Mouse (Mus musculus) ES-E14 (cell line): Measurements from ENCODE around the gene Otud4. TPM values are rescaled to one million over a fixed set of nuclear protein-coding genes. Genes with fewer than 3 reads are reported as not detected.

ENCODE experiments used
- DNase-seq: peaks from one replicate; pipeline ENCODE4 v3.0.0-alpha.2; 2013; ENCODE audit warnings: low read depth, low spot score
- H3K27ac ChIP-seq: 2 replicates; pipeline ENCODE4 v1.5.1; 2012; ENCODE audit warnings: low read depth, mild to moderate bottlenecking, low read length, moderate library complexity, mixed read lengths; ENCODE audit not compliant: poor library complexity, insufficient read depth, severe bottlenecking
- H3K36me3 ChIP-seq: 2 replicates; pipeline ENCODE4 v1.6.1; 2012; ENCODE audit warnings: mild to moderate bottlenecking, low read length, moderate library complexity, mixed read lengths; ENCODE audit not compliant: control insufficient read depth, poor library complexity, insufficient read depth, severe bottlenecking
- H3K4me1 ChIP-seq, 2 experiments: fragments of 150-350 bp in 1 of 2; sonication (generic) in 1 of 2; 2 replicates each; pipeline ENCODE4 v1.6.1; 2012; ENCODE audit warnings: low read length in 2 of 2, mild to moderate bottlenecking in 1 of 2, mixed read lengths in 1 of 2; ENCODE audit not compliant: control insufficient read depth in 2 of 2, insufficient read depth in 2 of 2, poor library complexity in 1 of 2
- H3K4me3 ChIP-seq, 2 experiments: fragments of 150-350 bp in 1 of 2; sonication (generic) in 1 of 2; 2 replicates each; pipeline ENCODE4 v1.5.1; 2012; ENCODE audit warnings: low read length in 2 of 2, low read depth in 1 of 2, mild to moderate bottlenecking in 1 of 2, mixed read lengths in 1 of 2; ENCODE audit not compliant: insufficient read depth in 1 of 2, poor library complexity in 1 of 2, severe bottlenecking in 1 of 2
- H3K9ac ChIP-seq: 2 replicates; pipeline ENCODE4 v1.6.1; 2012; ENCODE audit warnings: low read depth, mild to moderate bottlenecking, low read length, mixed read lengths; ENCODE audit not compliant: poor library complexity, insufficient read depth, severe bottlenecking
- H3K9me3 ChIP-seq: fragments of 150-350 bp; sonication (generic); 2 replicates; pipeline ENCODE4 v1.6.1; 2012; ENCODE audit warnings: low read depth, mild to moderate bottlenecking, low read length; ENCODE audit not compliant: control insufficient read depth, insufficient read depth
- CHD2 ChIP-seq: IDR thresholded peaks from 2 replicates; pipeline ENCODE4 v1.6.1; 2014; ENCODE audit warnings: mild to moderate bottlenecking, low read depth, low read length, inconsistent platforms
- HCFC1 ChIP-seq: IDR thresholded peaks from 2 replicates; pipeline ENCODE4 v1.6.1; 2012; ENCODE audit warnings: low read length, inconsistent platforms, borderline replicate concordance; ENCODE audit not compliant: insufficient read depth
- MAFK ChIP-seq: IDR thresholded peaks from 2 replicates; pipeline ENCODE4 v1.6.1; 2014; ENCODE audit warnings: mild to moderate bottlenecking, low read depth, low read length, inconsistent platforms; ENCODE audit not compliant: insufficient read depth
- ZC3H11A ChIP-seq: IDR thresholded peaks from 2 replicates; pipeline ENCODE4 v1.6.1; 2012; ENCODE audit warnings: low read depth, mild to moderate bottlenecking, inconsistent platforms, low read length, borderline replicate concordance
- ZNF384 ChIP-seq: IDR thresholded peaks from 2 replicates; pipeline ENCODE4 v1.6.1; 2012; ENCODE audit warnings: low read depth, low read length, inconsistent platforms
- in situ Hi-C, 2 experiments: fragments of 600-800 bp; cut with MboI; formaldehyde crosslinking; loops; one replicate each; pipeline ENCODE4 v1.15.1; 2025; ENCODE audit warnings: low sequenced_read_pairs in 2 of 2, inconsistent platforms in 1 of 2; ENCODE audit not compliant: unreplicated experiment in 2 of 2
- total RNA-seq: library from RNA; depleted of rRNA; stranded (reverse); fragments of 300-350 nt; gene quantifications from 2 replicates; pipeline ENCODE4 v1.2.3, GENCODE M21; 2012

Gene Otud4
- total RNA-seq, 1 experiment = 74.2 TPM

DNA sequence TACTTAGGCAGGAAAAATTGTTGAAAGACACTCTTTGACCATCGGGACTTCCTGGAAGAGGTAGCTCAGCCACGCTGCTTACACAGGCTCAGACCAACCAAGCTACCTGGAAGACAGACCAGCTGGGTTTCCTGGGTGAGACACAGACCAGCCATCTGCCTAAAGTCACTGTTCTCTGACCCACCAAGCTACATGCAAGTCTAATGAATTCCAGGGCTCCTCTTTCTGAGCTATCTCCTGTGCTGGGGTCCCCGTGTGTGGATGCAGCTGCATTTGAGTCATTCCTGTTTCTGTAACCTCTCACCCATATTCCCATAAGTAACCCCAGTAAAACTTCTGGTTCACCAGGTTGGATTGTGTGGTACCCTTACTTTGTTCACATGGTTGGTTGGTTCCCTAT, 30.7 kb upstream of the Otud4 start:
- in situ Hi-C loops = no loop called here
- H3K9ac ChIP-seq = peak overlapping the region; percentile 37; the same call in 1 of the 2 replicates
- DNase-seq = no peak

DNA sequence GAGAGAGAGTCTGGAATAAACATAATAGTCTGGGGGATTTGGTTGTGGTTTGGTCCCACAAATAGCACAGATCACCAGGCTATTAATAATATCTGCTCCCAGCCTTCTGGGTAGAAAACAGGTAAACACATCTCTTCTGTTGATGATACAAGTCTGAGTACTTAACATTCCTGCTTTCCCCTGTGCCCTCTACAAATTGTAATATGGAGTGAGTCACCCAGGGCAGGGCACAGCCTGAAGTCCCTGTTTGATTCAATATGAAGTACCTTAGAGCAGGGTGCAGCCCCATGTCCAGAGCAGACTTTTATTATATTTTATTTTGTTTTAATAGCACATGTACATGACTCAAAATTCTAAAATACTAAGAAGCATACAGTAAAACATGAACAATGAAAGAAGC, 29.1 kb upstream of the Otud4 start:
- in situ Hi-C loops = no loop called here

More for the DNA sequence above, 30.7 kb upstream of the Otud4 start:
- no peaks in the 10 kb centered on the region for H3K9me3 ChIP-seq
- no peak overlapping the region for H3K27ac ChIP-seq
- no peaks in the 10 kb centered on the region; the same call in 1 of the 2 replicates for H3K36me3 ChIP-seq
- TF ChIP-seq ZC3H11A (no peak), HCFC1 (no peak), MAFK (no peak), ZNF384 (no peak), CHD2 (no peak)
- no peaks in the 10 kb centered on the region; a peak in 1 of 4 replicates for H3K4me1 ChIP-seq
- H3K4me3 ChIP-seq = peak overlapping the region; percentile 38 to 57

DNA sequence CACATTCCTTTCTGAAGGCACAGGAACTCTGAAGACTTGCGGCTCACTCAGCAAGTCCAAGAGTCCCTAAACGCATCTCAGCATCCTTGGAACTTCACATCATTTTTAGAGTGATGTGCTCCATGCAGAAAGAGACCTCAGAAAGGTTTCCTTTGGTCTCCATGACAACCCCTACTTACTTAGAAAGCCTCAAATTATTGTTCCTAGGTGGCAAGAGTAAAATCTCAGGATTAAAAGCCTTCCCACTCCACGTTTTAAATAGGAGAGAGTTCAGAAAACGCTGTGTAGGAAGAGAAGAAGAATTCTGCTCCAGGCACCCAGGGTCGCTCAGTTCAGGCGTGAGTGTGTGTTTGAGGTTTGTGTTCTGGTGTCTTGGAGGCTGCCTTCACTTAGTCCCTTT, 27.1 kb upstream of the Otud4 start:
- Histone ChIP-seq H3K27ac (no peak overlapping the region), H3K9ac (no peak overlapping the region), H3K9me3 (no peaks in the 10 kb centered on the region), H3K4me3 (no peak overlapping the region), H3K36me3 (no peaks in the 10 kb centered on the region; the same call in 1 of the 2 replicates), H3K4me1 (no peaks in the 10 kb centered on the region; a peak in 2 of 4 replicates)
- in situ Hi-C loops = no loop called here
- DNase-seq = no peak
- TF ChIP-seq MAFK (no peak), HCFC1 (no peak)

More for the DNA sequence above, 29.1 kb upstream of the Otud4 start:
- no peak overlapping the region for H3K4me3 ChIP-seq
- no peaks in the 10 kb centered on the region; the same call in 1 of the 2 replicates for H3K36me3 ChIP-seq
- H3K27ac ChIP-seq = no peak overlapping the region
- no peaks in the 10 kb centered on the region for H3K9me3 ChIP-seq
- no peaks in the 10 kb centered on the region; a peak in 1 of 4 replicates for H3K4me1 ChIP-seq
- no peak for DNase-seq
- no peak overlapping the region for H3K9ac ChIP-seq
- no peak for TF ChIP-seq HCFC1
- no peak for TF ChIP-seq ZNF384
- no peak for TF ChIP-seq CHD2
- no peak for TF ChIP-seq MAFK
- TF ChIP-seq ZC3H11A = no peak

DNA sequence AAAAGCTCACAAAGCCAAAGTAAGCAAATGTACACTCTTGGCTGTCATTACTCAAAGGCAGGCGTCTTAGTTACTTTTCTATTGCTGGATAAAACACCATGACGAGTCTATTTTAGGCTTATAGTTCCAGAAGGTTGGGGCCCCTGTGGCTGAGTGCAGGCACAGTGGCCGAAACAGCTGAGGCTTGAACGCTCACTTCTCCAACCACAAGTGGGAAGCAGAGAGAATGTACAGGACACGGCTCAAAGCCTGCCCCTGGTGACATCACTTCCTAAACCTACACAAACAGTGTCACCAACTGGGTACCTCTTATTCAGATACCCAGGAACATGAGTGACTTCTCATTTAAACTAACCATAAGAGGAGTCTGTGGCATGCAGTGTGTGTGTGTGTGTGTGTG, 26.5 kb upstream of the Otud4 start:
- Histone ChIP-seq H3K4me1 (no peaks in the 10 kb centered on the region; a peak in 2 of 4 replicates), H3K9ac (no peak overlapping the region), H3K27ac (no peak overlapping the region), H3K9me3 (no peaks in the 10 kb centered on the region), H3K36me3 (no peaks in the 10 kb centered on the region), H3K4me3 (no peak overlapping the region)
- in situ Hi-C loops = no loop called here
- no peak for DNase-seq
- no peak for TF ChIP-seq CHD2
- no peak for TF ChIP-seq ZC3H11A
- TF ChIP-seq MAFK = no peak
- TF ChIP-seq HCFC1 = no peak
- TF ChIP-seq ZNF384 = no peak
